Mouse (Mus musculus) CH12.LX (cell line): ENCODE measurements around the gene Camsap2. TPM values are rescaled to one million over a fixed set of nuclear protein-coding genes. Genes with fewer than 3 reads are reported as not detected.

ENCODE experiments used
- DNase-seq: peaks from one replicate; pipeline ENCODE4 v3.0.0-alpha.2; 2013; ENCODE audit errors: extremely low read depth
- H3K27ac ChIP-seq: 2 replicates; pipeline ENCODE4 v1.5.1; 2012; ENCODE audit warnings: low read depth, mild to moderate bottlenecking, control low read depth, moderate library complexity; ENCODE audit not compliant: insufficient read depth
- H3K27me3 ChIP-seq: replicated peaks from 2 replicates; pipeline ENCODE3; 2012; ENCODE audit warnings: inconsistent platforms
- H3K36me3 ChIP-seq, 2 experiments: replicated peaks in 1 of 2; 2 replicates each; pipeline versions ENCODE3 to v1.6.1; 2012; ENCODE audit warnings: inconsistent platforms in 1 of 2, low read length in 1 of 2, mild to moderate bottlenecking in 1 of 2, mixed read lengths in 1 of 2, moderate library complexity in 1 of 2; ENCODE audit not compliant: control insufficient read depth in 1 of 2, insufficient read depth in 1 of 2
- H3K4me1 ChIP-seq, 2 experiments: 2 replicates each; pipeline ENCODE4 v1.6.1; 2012; ENCODE audit warnings: inconsistent platforms in 1 of 2, moderate library complexity in 1 of 2; ENCODE audit not compliant: insufficient read depth in 2 of 2, control insufficient read depth in 1 of 2
- H3K4me2 ChIP-seq: 2 replicates; pipeline ENCODE4 v1.6.1; 2012; ENCODE audit warnings: low read depth, mild to moderate bottlenecking, control low read depth; ENCODE audit not compliant: poor library complexity, insufficient read depth, severe bottlenecking
- H3K4me3 ChIP-seq, 3 experiments: fragments of 150-350 bp in 1 of 3; sonication (generic) in 1 of 3; replicated peaks in 1 of 3; 2 replicates each; pipeline versions ENCODE3 to v1.5.1; 2011 to 2012; ENCODE audit warnings: low read depth in 2 of 3, low read length in 2 of 3, mild to moderate bottlenecking in 2 of 3, moderate library complexity in 2 of 3, control low read depth in 1 of 3, improper control_type of control experiment in 1 of 3, inconsistent platforms in 1 of 3, mixed read lengths in 1 of 3; ENCODE audit not compliant: poor library complexity in 1 of 3
- H3K79me2 ChIP-seq: replicated peaks from 2 replicates; pipeline ENCODE4 v1.6.1; 2012; ENCODE audit warnings: mild to moderate bottlenecking, moderate library complexity; ENCODE audit not compliant: control insufficient read depth, poor library complexity, insufficient read depth, severe bottlenecking; ENCODE audit errors: extremely low read depth
- H3K9ac ChIP-seq: 2 replicates; pipeline ENCODE4 v1.6.1; 2012; ENCODE audit warnings: low read depth, mild to moderate bottlenecking, control low read depth, moderate library complexity; ENCODE audit not compliant: insufficient read depth
- H3K9me3 ChIP-seq: replicated peaks from 2 replicates; pipeline ENCODE3; 2012; ENCODE audit warnings: low read length, inconsistent platforms, mixed read lengths
- CHD1 ChIP-seq: IDR thresholded peaks from 2 replicates; pipeline ENCODE4 v1.6.1; 2012; ENCODE audit warnings: low read depth, low read length, improper control_type of control experiment, inconsistent platforms
- CTCF ChIP-seq, 2 experiments: IDR thresholded peaks in 1 of 2; conservative IDR thresholded peaks in 1 of 2; 2 replicates each; pipeline ENCODE4 v1.5.1; 2011 to 2012; ENCODE audit warnings: low read depth in 2 of 2, low read length in 2 of 2, improper control_type of control experiment in 1 of 2, inconsistent platforms in 1 of 2, mild to moderate bottlenecking in 1 of 2, moderate library complexity in 1 of 2
- E2F4 ChIP-seq: IDR thresholded peaks from 2 replicates; pipeline ENCODE4 v1.6.1; 2011; ENCODE audit warnings: low read depth, low read length, improper control_type of control experiment; ENCODE audit not compliant: insufficient replicate concordance
- EP300 ChIP-seq: IDR thresholded peaks from 2 replicates; pipeline ENCODE4 v1.6.1; 2011; ENCODE audit warnings: low read length, improper control_type of control experiment
- GABPA ChIP-seq: IDR thresholded peaks from 2 replicates; pipeline ENCODE4 v1.6.1; 2012; ENCODE audit warnings: low read depth, low read length, improper control_type of control experiment, inconsistent platforms; ENCODE audit not compliant: insufficient replicate concordance
- HCFC1 ChIP-seq: IDR thresholded peaks from 2 replicates; pipeline ENCODE4 v1.6.1; 2012; ENCODE audit warnings: low read depth, mild to moderate bottlenecking, inconsistent platforms, low read length, improper control_type of control experiment
- IRF4 ChIP-seq: IDR thresholded peaks from 2 replicates; pipeline ENCODE4 v1.6.1; 2014; ENCODE audit warnings: low read depth, mild to moderate bottlenecking, inconsistent platforms, low read length, improper control_type of control experiment
- JUND ChIP-seq: conservative IDR thresholded peaks from 2 replicates; pipeline ENCODE4 v1.6.1; 2011; ENCODE audit warnings: low read depth, low read length, improper control_type of control experiment
- KAT2A ChIP-seq: IDR thresholded peaks from 2 replicates; pipeline ENCODE4 v1.6.1; 2012; ENCODE audit warnings: low read length, improper control_type of control experiment, inconsistent platforms; ENCODE audit not compliant: insufficient replicate concordance
- MAFK ChIP-seq: IDR thresholded peaks from 2 replicates; pipeline ENCODE4 v1.6.1; 2011; ENCODE audit warnings: low read length, improper control_type of control experiment; ENCODE audit not compliant: insufficient replicate concordance
- MAZ ChIP-seq: IDR thresholded peaks from 2 replicates; pipeline ENCODE4 v1.6.1; 2012; ENCODE audit warnings: low read depth, mild to moderate bottlenecking, inconsistent platforms, low read length, improper control_type of control experiment, moderate library complexity
- MXI1 ChIP-seq: IDR thresholded peaks from 2 replicates; pipeline ENCODE4 v1.6.1; 2011; ENCODE audit warnings: mild to moderate bottlenecking, low read depth, low read length, improper control_type of control experiment
- NRF1 ChIP-seq: IDR thresholded peaks from 2 replicates; pipeline ENCODE4 v1.6.1; 2014; ENCODE audit warnings: low read depth, mild to moderate bottlenecking, inconsistent platforms, low read length, improper control_type of control experiment, moderate library complexity
- PAX5 ChIP-seq: IDR thresholded peaks from 2 replicates; pipeline ENCODE4 v1.6.1; 2012; ENCODE audit warnings: low read length, inconsistent platforms, mixed read lengths
- POLR2A ChIP-seq: IDR thresholded peaks from 2 replicates; pipeline ENCODE4 v1.6.1; 2011; ENCODE audit warnings: low read depth, mild to moderate bottlenecking, improper control_type of control experiment, low read length
- POLR2AphosphoS2 ChIP-seq: IDR thresholded peaks from 2 replicates; pipeline ENCODE4 v1.6.1; 2011; ENCODE audit warnings: low read depth, low read length, improper control_type of control experiment
- TCF12 ChIP-seq: IDR thresholded peaks from 2 replicates; pipeline ENCODE4 v1.6.1; 2014; ENCODE audit warnings: low read depth, mild to moderate bottlenecking, inconsistent platforms, low read length, improper control_type of control experiment
- ZKSCAN1 ChIP-seq: IDR thresholded peaks from 2 replicates; pipeline ENCODE4 v1.6.1; 2012; ENCODE audit warnings: low read depth, inconsistent platforms, low read length, improper control_type of control experiment, borderline replicate concordance
- dilution Hi-C: fragments of 300-500 bp; cut with MboI; formaldehyde crosslinking; loops from 2 replicates; pipeline ENCODE4 v1.14.3; 2020; ENCODE audit warnings: low sequenced_read_pairs; ENCODE audit not compliant: extremely low pct_unique_long_range_greater_than_20kb, extremely low pct_ligation_motif_present
- in situ Hi-C: fragments of 300-500 bp; cut with MboI; formaldehyde crosslinking; loops from 3 replicates; pipeline ENCODE4 v1.14.3; 2019; ENCODE audit warnings: low sequenced_read_pairs, low pct_ligation_motif_present, low pct_unique_long_range_greater_than_20kb, mixed read lengths
- polyA plus RNA-seq: library from polyadenylated mRNA; unstranded; fragments of >175 nt; gene quantifications from 2 replicates; pipeline ENCODE4 v1.2.1, GENCODE M21; 2012; ENCODE audit warnings: low read depth; ENCODE audit not compliant: insufficient read length
- total RNA-seq, 2 experiments: library from RNA; depleted of rRNA; stranded (reverse); fragments of 300-350 nt in 1 of 2; fragments of >200 nt in 1 of 2; gene quantifications; 2 replicates each; pipeline ENCODE4 v1.2.3; 2012 to 2014

Gene Camsap2
- total and polyA plus RNA-seq, 3 experiments, result 5.6 to 11.3 (median 9.5) TPM

- H3K9ac ChIP-seq, result no peak overlapping the region
- H3K79me2 ChIP-seq, result no peaks in the 10 kb centered on the region
- no peaks in the 10 kb centered on the region for H3K9me3 ChIP-seq
- dilution Hi-C loops, result no loop called here
- H3K4me2 ChIP-seq, result no peak overlapping the region
- no peak for TF ChIP-seq IRF4
- TF ChIP-seq EP300, result no peak
- no peak for TF ChIP-seq PAX5
- TF ChIP-seq CHD1, result no peak
- TF ChIP-seq HCFC1, result no peak
- no peak for TF ChIP-seq JUND
- TF ChIP-seq POLR2A, result no peak
- TF ChIP-seq CTCF (conservative IDR thresholded peaks at IDR 0.05 in 1 of 2, IDR thresholded peaks at IDR 0.05 in 1 of 2; ENCODE audit: low read depth in 2 of 2, low read length in 2 of 2), result no peak
- TF ChIP-seq NRF1, result no peak
- TF ChIP-seq TCF12, result no peak
- no peak for TF ChIP-seq ZKSCAN1
- no peak for TF ChIP-seq MAFK
- TF ChIP-seq KAT2A, result no peak
- no peak for TF ChIP-seq MAZ
- TF ChIP-seq MXI1, result no peak
- no peak for TF ChIP-seq POLR2AphosphoS2
- no peak for TF ChIP-seq GABPA
- no peak for TF ChIP-seq E2F4
- TF ChIP-seq, all 38 proteins: peak for 0
- peaks cover 16 to 45% of the 10 kb centered on the region in 2 experiments for H3K36me3 ChIP-seq
- in situ Hi-C loops, result no loop called here
- DNase-seq, result no peak
- H3K4me1 ChIP-seq, result peaks cover 14 to 15% of the 10 kb centered on the region in 2 experiments
- H3K27ac ChIP-seq, result no peak overlapping the region
- no peaks in the 10 kb centered on the region for H3K27me3 ChIP-seq
- H3K4me3 ChIP-seq, result no peak overlapping the region
Measured at GRCm38 (mm10) chr1:136268224-136268623, 77.7 kb downstream of the Camsap2 start.

GRCm38 (mm10) chr1:136266127-136266526 is 79.8 kb downstream of the Camsap2 start:
- DNase-seq, result no peak
- Histone ChIP-seq H3K79me2 (no peaks in the 10 kb centered on the region), H3K27me3 (no peaks in the 10 kb centered on the region), H3K27ac (no peak overlapping the region), H3K9ac (no peak overlapping the region), H3K36me3 (peaks cover 6 to 24% of the 10 kb centered on the region in 2 experiments), H3K4me2 (no peak overlapping the region), H3K4me1 (peaks cover 19 to 31% of the 10 kb centered on the region in 2 experiments), H3K9me3 (no peaks in the 10 kb centered on the region), H3K4me3 (no peak overlapping the region)
- dilution Hi-C loops (no loop called here), in situ Hi-C loops (no loop called here)
- no peak for TF ChIP-seq MXI1
- TF ChIP-seq GABPA, result no peak
- no peak for TF ChIP-seq TCF12
- TF ChIP-seq POLR2AphosphoS2, result no peak
